Mouse (Mus musculus) lung, adult 2 months (tissue): ENCODE measurements around the gene Cntnap2. TPM values are rescaled to one million over a fixed set of nuclear protein-coding genes. Genes with fewer than 3 reads are reported as not detected.

Experiments used
- DNase-seq: peaks from one replicate; pipeline ENCODE4 v3.0.0; 2022
- H3K4me1 ChIP-seq: fragments of 200-500 bp; 2 replicates; pipeline ENCODE4 v1.6.1; 2011; ENCODE audit warnings: low read length; ENCODE audit not compliant: control insufficient read depth, insufficient read depth
- H3K4me3 ChIP-seq: fragments of 200-500 bp; replicated peaks from 2 replicates; pipeline ENCODE3; 2011; ENCODE audit warnings: low read depth, mild to moderate bottlenecking, control low read depth, low read length; ENCODE audit errors: extremely low read depth
- CTCF ChIP-seq: fragments of 200-500 bp; IDR thresholded peaks from 2 replicates; pipeline ENCODE4 v1.5.1; 2011; ENCODE audit warnings: mild to moderate bottlenecking, low read length, control low read depth; ENCODE audit not compliant: insufficient read depth
- POLR2A ChIP-seq: fragments of 200-500 bp; IDR thresholded peaks from 2 replicates; pipeline ENCODE4 v1.6.1; 2011; ENCODE audit warnings: low read depth, mild to moderate bottlenecking, control low read depth, low read length, borderline replicate concordance; ENCODE audit errors: extremely low read depth
- WGBS: fragments of 180-500 bp; shearing (Covaris S2); methylation state at CpG from one replicate; pipeline ENCODE4 v1.1.7; 2018; 5-methylcytosine and 5-hydroxymethylcytosine counted together
- polyA plus RNA-seq: library from polyadenylated mRNA; depleted of rRNA; stranded (reverse); fragments of >200 nt; gene quantifications from 2 replicates; pipeline ENCODE4 v1.2.3, GENCODE M21; 2012

Gene Cntnap2
- polyA plus RNA-seq, 1 experiment = not detected

DNA sequence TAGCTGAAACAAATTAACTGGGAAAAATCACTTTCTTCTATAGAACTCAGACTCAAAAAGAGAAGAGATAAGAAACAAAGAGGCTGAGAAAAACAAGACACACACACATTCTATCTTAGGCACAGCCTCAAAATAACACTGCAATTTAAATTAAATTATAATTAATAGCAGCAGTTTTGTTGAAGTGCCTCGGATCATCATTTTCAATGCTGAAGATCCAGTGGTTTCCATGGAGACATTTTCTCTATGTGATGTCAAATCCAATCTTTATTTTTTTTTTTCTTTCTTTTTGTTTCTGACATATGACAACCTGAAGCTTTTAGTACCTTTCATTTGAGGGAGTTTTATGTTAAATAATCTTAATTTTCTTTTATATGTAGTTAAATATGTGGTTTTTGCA is 2228.6 kb downstream of the Cntnap2 start:
- H3K4me1 ChIP-seq = no peaks in the 10 kb centered on the region
- 80% methylated on average over 1 of the region's 1 CpGs for WGBS
- no peak for DNase-seq
- no peak for TF ChIP-seq POLR2A
- no peak for TF ChIP-seq CTCF
- no peak overlapping the region for H3K4me3 ChIP-seq

DNA sequence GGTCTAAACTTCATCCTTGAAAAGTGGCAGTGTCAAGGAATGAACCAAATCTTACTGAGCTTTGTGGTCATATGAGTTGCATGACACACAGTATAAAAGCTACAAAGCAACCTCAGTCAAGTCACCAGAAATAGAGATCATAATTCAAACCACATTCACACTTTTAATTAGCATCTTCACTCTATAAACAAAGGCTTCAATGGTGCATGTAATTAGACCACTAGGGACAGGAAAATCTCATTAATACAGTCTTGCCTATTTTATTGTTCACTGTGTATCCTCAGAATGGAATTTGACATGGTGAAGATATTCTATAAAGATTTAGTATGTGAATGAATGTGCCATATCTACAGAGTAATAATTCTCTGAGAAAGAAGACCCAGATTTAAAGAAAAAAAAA is 2232.8 kb downstream of the Cntnap2 start:
- TF ChIP-seq CTCF = no peak
- TF ChIP-seq POLR2A = no peak

DNA sequence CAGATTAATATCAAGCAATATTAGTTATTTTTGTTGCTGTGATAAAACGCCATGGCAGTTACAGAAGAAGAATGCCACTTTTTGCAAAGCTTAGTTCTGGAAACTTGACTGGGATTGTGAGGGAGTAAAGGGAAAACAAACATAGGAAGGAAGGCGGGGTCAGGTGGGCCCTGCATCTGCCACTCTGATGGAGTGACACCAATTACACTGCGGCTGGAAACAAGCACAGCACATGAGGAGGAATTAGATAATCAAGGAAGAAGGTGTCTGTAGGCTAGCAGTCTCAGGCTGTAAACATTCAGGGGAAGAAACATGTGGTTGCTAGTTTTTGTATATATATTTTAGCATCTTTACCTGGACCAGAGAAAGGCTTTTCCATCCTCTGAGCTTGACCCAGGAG is 2233.3 kb downstream of the Cntnap2 start:
- 53% methylated on average over 3 of the region's 3 CpGs for WGBS
- TF ChIP-seq POLR2A (no peak), CTCF (no peak)

More for the DNA sequence above, 2232.8 kb downstream of the Cntnap2 start:
- no peak for DNase-seq
- Histone ChIP-seq H3K4me1 (no peaks in the 10 kb centered on the region), H3K4me3 (no peak overlapping the region)

DNA sequence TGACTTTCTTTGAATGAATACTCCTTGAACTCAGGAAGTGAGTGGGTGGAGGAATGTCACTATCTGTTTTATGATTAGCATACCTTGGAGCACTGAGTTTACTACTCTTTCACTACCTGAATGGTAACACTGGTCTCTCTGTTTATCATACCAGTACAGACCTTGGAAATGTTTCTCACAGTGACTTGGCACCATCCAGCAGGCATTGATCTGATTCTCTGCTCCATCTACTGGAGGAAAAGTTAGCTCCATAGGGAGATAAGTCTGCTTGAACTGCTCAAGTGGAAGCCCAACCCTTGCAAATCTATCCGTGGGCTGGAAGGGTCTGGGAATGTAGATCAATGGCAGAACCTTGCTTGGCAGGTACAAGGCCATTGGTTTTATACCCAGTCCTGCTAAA is 2235.3 kb downstream of the Cntnap2 start:
- Histone ChIP-seq H3K4me3 (no peak overlapping the region), H3K4me1 (no peaks in the 10 kb centered on the region)
- WGBS = 35% methylated on average over 1 of the region's 1 CpGs
- DNase-seq = no peak
- TF ChIP-seq POLR2A (no peak), CTCF (no peak)

More for the DNA sequence above, 2233.3 kb downstream of the Cntnap2 start:
- Histone ChIP-seq H3K4me1 (no peaks in the 10 kb centered on the region), H3K4me3 (no peak overlapping the region)
- DNase-seq = no peak

DNA sequence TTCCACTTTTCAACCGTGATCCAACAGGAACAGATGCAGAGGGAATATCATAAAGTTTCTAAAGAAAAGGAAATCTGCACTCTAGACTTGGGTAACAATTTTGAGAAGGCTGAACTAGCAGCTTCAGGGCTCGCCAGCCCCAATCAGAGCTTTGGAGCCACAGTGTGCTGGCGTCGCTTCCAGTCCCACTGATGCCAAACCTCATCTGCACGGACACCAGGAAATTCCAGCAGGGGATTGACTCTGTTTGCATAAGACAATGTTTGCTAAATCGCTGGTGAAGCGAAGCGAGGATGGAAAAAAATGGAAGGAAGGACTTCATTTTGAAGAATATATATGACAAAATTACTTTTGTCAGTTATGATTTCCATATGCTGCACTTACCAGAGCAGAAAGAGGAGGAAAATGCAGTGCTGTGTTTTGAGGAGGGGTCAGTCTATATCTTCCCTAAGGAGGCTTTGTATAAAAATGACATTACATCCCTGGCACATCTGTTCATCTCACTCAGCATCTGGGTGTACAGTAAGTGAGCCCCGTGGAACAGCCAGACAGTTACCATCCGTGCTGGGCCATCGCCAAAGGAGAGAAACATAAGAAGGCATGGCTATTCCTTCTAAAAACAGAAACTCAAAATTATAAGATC is 2245.8 kb downstream of the Cntnap2 start:
- TF ChIP-seq POLR2A = no peak
- DNase-seq = no peak
- no peaks in the 10 kb centered on the region for H3K4me1 ChIP-seq
- no peak overlapping the region for H3K4me3 ChIP-seq
- WGBS = 49% methylated on average over 11 of the region's 11 CpGs

DNA sequence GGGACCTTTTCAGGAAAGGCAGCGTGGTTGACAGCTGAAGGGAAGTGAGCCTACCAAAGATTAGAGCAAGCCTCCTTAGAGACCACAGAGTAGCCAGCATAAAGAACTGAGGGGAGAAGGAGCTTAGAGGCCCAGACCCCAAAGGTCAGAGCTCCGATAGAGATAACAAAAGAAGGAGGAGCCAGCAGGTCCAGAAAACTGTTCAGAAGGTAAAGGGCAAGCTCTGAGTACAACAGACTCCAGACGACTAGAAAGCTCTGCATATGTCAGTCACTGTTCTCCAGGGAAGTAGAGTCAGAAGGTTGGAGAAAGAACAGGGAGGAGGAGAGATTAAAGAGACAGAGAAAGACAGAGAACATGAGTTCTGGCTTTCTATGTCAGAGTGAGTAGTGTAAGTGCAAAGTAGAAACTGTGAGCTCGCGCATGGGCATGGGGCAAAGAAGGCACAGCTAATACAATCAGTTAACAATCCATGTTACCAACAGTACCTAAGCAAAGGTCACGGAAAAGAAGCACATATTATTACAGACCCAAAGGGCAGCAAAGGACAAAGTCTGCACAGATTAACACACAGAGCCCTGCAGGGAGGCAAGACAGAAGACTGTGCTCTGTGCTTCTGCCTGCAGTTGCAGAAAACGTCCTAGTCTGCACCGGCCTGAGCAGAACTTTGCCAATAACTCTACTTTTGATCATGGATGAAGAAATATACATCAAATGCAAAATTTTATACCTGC is 2247.1 kb downstream of the Cntnap2 start:
- Histone ChIP-seq H3K4me1 (no peaks in the 10 kb centered on the region), H3K4me3 (no peak overlapping the region)
- WGBS = 69% methylated on average over 8 of the region's 8 CpGs
- no peak for DNase-seq
- TF ChIP-seq CTCF (no peak), POLR2A (no peak)

DNA sequence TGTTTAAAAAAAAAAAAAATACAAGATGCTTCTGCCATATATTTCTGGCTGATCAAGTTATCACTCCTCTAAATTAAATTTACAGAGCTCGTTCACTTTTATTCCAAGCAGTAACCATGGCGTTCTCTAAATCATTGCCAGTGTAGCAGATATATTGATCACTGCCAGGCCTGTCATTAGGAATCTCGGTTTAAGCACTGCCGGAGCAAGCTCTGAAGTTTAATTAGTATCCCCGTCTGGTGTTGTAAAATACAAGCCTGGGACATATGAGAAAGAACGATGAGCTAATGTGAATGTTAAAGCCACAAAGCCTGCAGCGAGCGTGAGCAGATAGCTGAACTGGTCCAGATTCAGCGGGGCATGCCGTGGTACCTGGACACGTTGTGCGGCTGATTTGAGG is 2247.8 kb downstream of the Cntnap2 start:
- TF ChIP-seq CTCF (no peak), POLR2A (no peak)
- H3K4me1 ChIP-seq = no peaks in the 10 kb centered on the region
- WGBS = 85% methylated on average over 12 of the region's 12 CpGs
- H3K4me3 ChIP-seq = no peak overlapping the region
- DNase-seq = no peak

- TF ChIP-seq CTCF (no peak), POLR2A (no peak)
- H3K4me3 ChIP-seq = no peak overlapping the region
- no peak for DNase-seq
- peaks cover 2% of the 10 kb centered on the region for H3K4me1 ChIP-seq
- WGBS = 52% methylated on average over 15 of the region's 15 CpGs
These were observed 2255.6 kb downstream of the Cntnap2 start for GRCm38 (mm10) chr6:47314507-47315334.

- DNase-seq = no peak
These were observed 2256.3 kb downstream of the Cntnap2 start for GRCm38 (mm10) chr6:47315454-47315853.

GRCm38 (mm10) chr6:47317253-47317652 is 2258.1 kb downstream of the Cntnap2 start:
- DNase-seq = no peak
- Histone ChIP-seq H3K4me3 (no peak overlapping the region), H3K4me1 (peaks cover 4% of the 10 kb centered on the region)
- TF ChIP-seq CTCF = no peak
- TF ChIP-seq POLR2A = no peak

More at GRCm38 (mm10) chr6:47315454-47315853, 2256.3 kb downstream of the Cntnap2 start:
- no peak overlapping the region for H3K4me3 ChIP-seq
- 48% methylated on average over 2 of the region's 2 CpGs for WGBS
- TF ChIP-seq POLR2A (no peak), CTCF (no peak)
- H3K4me1 ChIP-seq = peaks cover 4% of the 10 kb centered on the region
